Mouse (Mus musculus) mouse trophoblast stem cell (cell line): Measurements from ENCODE around the gene Stt3b.

Experiments
- in situ Hi-C, 2 experiments: fragments of 300-500 bp; cut with MseI, MboI; formaldehyde crosslinking; loops; 2 replicates in 1 of 2; 3 replicates in 1 of 2; pipeline ENCODE4 v1.15.1; 2025

Gene Stt3b

GRCm38 (mm10) chr9:115215830-115216701, 94.2 kb downstream of the Stt3b start:
- in situ Hi-C loops = no loop called here

DNA sequence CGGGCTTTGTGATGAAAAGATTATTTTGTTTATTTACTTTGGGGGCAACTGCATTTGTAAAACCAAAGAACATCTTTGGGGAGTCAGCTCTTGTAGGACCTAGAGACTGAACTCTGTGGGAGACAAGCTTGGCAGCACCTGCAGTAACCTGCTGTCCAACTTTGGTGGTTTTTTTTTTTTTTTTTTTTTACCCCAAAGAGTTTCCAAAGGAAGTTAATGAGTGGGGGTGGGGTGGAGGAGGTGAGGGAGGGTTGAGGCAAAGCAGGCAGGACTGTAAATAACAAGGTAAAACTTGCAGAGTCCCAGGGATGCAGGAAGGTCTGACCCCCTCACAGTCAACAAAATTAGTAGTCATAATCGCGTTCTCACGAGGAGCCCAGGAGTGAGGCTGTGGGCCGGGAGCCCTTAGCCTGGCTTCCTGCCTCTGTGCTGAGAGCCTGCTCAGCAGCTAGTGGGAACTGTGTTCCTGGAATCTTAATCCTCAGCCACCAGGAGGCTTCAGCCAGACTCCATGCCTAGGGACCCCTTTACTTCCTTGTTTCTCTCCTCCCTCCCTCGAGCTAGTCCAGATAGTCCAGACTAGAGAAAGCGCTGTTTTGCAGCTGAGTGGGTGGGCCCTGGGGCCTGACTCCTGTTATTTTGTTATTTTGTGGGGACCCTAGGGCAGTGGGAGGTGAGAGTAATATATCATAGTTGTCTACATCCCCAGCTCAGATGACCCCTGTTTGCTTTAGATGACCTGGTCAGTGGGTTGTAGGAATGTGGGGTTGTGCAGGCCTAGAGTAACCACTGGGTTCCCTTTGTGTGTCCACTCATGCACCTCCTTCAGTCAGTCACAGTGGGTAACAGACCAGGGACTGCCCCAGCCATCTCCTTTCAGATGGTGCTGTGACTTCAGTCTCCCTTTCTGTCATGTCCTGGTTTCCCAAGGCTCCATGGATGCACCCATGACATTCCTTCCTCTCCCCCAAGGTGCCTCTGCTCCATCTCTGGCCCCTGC, 95.3 kb downstream of the Stt3b start:
- in situ Hi-C loops = no loop called here

DNA sequence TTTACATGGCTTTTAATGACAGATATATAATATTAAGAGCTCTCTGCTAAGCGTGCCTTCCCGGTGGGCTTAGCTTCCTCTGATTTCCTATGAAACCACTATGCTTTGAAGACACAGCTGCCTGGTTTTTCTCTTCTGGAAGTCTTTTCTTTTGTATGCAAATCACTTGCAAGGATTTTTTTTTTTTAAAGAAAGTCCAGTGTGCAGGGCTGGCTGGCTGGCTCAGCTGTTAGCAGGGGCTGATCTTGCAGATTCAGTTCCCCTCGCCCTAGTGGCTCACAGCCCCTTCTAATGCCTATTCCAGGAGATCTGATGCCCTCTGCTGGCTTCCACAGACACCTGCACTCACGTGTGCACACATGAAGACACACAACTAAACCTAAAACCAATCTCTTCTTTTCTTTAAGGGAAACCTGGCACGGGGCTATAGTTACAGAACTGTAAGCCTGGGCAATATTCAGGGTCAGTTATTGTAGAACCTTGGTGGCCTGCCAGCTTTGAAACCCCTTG, 96.4 kb downstream of the Stt3b start:
- in situ Hi-C loops = no loop called here

- in situ Hi-C loops = no loop called here
These were observed 99.7 kb downstream of the Stt3b start for GRCm38 (mm10) chr9:115210535-115210934.

GRCm38 (mm10) chr9:115209737-115210136, 100.5 kb downstream of the Stt3b start:
- in situ Hi-C loops = no loop called here

- in situ Hi-C loops = no loop called here
These were observed 104.0 kb downstream of the Stt3b start for GRCm38 (mm10) chr9:115206219-115206618.

GRCm38 (mm10) chr9:115205491-115205890, 104.7 kb downstream of the Stt3b start:
- in situ Hi-C loops = no loop called here

GRCm38 (mm10) chr9:115203136-115203535, 107.1 kb downstream of the Stt3b start:
- in situ Hi-C loops = no loop called here

DNA sequence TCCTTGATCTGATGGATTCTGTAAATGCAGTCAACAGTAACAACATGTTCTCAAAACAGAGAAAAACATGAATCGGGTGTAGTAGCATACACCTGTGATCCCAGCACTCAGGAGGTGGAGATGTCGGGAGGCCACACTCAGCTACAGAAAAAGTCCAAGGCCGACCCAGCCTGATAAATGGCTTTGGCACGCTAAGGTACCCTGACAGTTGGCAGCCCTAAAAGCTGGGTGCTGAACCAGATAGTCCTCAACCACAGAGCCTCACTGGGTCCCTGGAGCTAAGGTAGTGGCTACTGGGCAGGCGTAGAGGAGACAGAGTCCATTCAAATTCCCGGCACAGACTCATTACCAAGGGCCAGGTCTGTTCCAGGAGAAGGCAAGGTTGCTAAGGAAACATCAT, 109.0 kb downstream of the Stt3b start:
- in situ Hi-C loops = no loop called here

DNA sequence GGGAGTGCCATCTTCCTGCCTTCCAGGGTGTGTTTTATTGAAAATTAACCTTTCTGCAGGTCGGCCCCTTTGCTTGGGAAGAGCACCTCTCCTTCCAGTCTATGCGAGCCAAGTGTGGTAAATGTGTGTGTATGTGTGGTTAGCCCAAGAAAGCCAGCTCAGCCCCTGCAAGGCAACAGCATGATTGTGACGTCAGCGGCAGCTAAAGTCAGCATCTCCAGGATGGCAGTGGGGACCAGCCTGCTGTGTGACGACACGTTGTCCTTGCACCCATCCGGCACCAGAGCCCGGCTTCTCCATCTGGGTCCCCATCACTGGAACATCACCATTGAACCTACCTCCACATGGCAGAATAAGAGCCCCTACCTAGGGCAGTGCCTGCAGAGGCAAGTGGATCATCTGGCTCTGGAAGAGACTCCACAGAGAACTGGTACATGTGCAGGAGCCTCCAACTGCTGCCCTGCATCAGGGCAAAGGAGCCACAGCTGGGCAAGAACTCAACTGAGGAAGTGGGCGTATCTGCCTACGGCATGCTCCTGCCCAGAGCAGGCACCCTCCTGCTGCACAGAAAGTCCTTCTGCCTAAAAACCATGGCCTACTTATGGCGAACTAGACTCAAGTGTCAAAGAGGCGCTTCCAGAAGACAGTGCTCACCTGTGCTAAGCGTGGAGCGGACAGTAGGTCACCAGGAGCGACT, 109.9 kb downstream of the Stt3b start:
- in situ Hi-C loops = no loop called here

GRCm38 (mm10) chr9:115197082-115197481, 113.1 kb downstream of the Stt3b start:
- in situ Hi-C loops = no loop called here

DNA sequence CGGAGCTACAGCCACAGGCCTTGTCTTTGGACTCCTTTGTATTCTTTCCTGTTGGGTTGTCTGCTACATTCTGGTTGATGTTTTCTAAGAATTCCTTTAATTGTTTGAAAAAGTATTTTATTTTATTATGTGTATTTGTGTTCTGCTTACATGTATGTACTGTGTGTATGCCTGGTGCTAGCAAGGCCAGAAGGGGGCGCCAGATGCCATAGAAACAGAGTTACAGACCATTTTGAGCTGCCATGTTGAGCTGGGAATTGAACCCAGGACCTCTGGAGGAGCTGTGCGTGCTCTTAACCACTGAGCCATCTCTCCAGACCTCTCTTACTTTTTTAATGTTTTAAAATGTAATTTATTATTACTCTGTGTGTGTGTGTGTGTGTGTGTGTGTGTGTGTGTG, 117.3 kb downstream of the Stt3b start:
- in situ Hi-C loops = no loop called here
